8 mouse cellular contexts compared by ENCODE assay signal in genomic region chr5:119671124-119671801, GRCm38 (mm10). TPM values are rescaled to one million over a fixed set of nuclear protein-coding genes. Genes with fewer than 3 reads are reported as not detected.
DNase-seq lines count a peak whose midpoint lies in the region; ATAC-seq and TF ChIP-seq lines count a peak whose summit lies in the region.

No protein-coding gene starts in this region.

- peak overlapping the region; percentile 72 for H3K9ac ChIP-seq in heart, embryonic 16.5 days (ENCODE audit: low read length)
- H3K9ac ChIP-seq in liver, embryonic 13.5 days: peak overlapping the region; percentile 66

- H3K4me3 ChIP-seq in brown adipose tissue, adult 24 weeks (ENCODE audit: insufficient read depth, low read depth, low read length): peak overlapping the region; percentile 95
- peak overlapping the region; percentile 63 for H3K4me3 ChIP-seq in heart, embryonic 16.5 days (ENCODE audit: low read length)
- peak overlapping the region; percentile 55 for H3K4me3 ChIP-seq in liver, embryonic 13.5 days (replicated peaks)
- peak overlapping the region; percentile 83 for H3K4me3 ChIP-seq in small intestine, adult 2 months (ENCODE audit: low read depth, low read length)

- peak overlapping the region; percentile 94 for H3K4me2 ChIP-seq in heart, embryonic 16.5 days (ENCODE audit: low read depth, low read length)
- H3K4me2 ChIP-seq in liver, embryonic 13.5 days: peak overlapping the region; percentile 60

- TF ChIP-seq POLR2A in small intestine, adult 2 months (IDR thresholded peaks at IDR 0.05; ENCODE audit: low read depth, low read length): no peak

- peak; percentile 27 for DNase-seq in kidney, adult 18-20 months
- no peak for DNase-seq in kidney, adult 8-10 months
- no peak for DNase-seq in liver, embryonic 13.5 days
- no peak for DNase-seq in thymus, postnatal 0 days (ENCODE audit: low spot score)
- no peak for DNase-seq in layer of hippocampus, adult 9-10 months (ENCODE audit: low spot score)

- peaks cover 73% of the 10 kb centered on the region for H3K27me3 ChIP-seq in heart, embryonic 16.5 days (ENCODE audit: control insufficient read depth, insufficient read depth, low read length)
- peaks cover 100% of the 10 kb centered on the region for H3K27me3 ChIP-seq in liver, embryonic 13.5 days
- H3K27me3 ChIP-seq in small intestine, adult 2 months (ENCODE audit: control insufficient read depth, insufficient read depth, low read length): no peaks in the 10 kb centered on the region

- peaks cover 3% of the 10 kb centered on the region; the same call in 1 of the 2 replicates for H3K36me3 ChIP-seq in heart, embryonic 16.5 days (ENCODE audit: control insufficient read depth, insufficient read depth)
- no peaks in the 10 kb centered on the region for H3K36me3 ChIP-seq in liver, embryonic 13.5 days
- H3K36me3 ChIP-seq in small intestine, adult 2 months (ENCODE audit: control insufficient read depth, insufficient read depth, low read length): peaks cover 32% of the 10 kb centered on the region

- TF ChIP-seq CTCF in small intestine, adult 2 months (IDR thresholded peaks at IDR 0.05; ENCODE audit: extremely low read depth, insufficient read length, insufficient replicate concordance, low read depth, low read length): no peak

- H3K4me1 ChIP-seq in brown adipose tissue, adult 24 weeks (ENCODE audit: control insufficient read depth, insufficient read depth, insufficient read length, low read length): no peaks in the 10 kb centered on the region
- H3K4me1 ChIP-seq in heart, embryonic 16.5 days (ENCODE audit: control insufficient read depth, insufficient read depth, low read length): peaks cover 15% of the 10 kb centered on the region
- peaks cover 2% of the 10 kb centered on the region; the same call in 1 of the 2 replicates for H3K4me1 ChIP-seq in liver, embryonic 13.5 days (replicated peaks)
- H3K4me1 ChIP-seq in small intestine, adult 2 months (ENCODE audit: control insufficient read depth, insufficient read depth, insufficient read length, low read length): no peaks in the 10 kb centered on the region; the same call in 1 of the 2 replicates

- peak overlapping the region; percentile 95 for H3K27ac ChIP-seq in brown adipose tissue, adult 24 weeks (replicated peaks; ENCODE audit: low read depth, low read length)
- H3K27ac ChIP-seq in heart, embryonic 16.5 days (ENCODE audit: low read length): peak overlapping the region; percentile 84
- peak overlapping the region; percentile 63 for H3K27ac ChIP-seq in liver, embryonic 13.5 days
- H3K27ac ChIP-seq in small intestine, adult 2 months (ENCODE audit: insufficient read depth, low read depth, low read length): peak overlapping the region; percentile 92

- under 1% methylated on average over 40 of the region's 40 CpGs for WGBS in heart, embryonic 16.5 days
- WGBS in liver, embryonic 13.5 days (ENCODE audit: insufficient replicate concordance): under 1% methylated on average over 40 of the region's 40 CpGs
- WGBS in small intestine, adult 2 months: under 1% methylated on average over 40 of the region's 40 CpGs

- H3K9me3 ChIP-seq in heart, embryonic 16.5 days (replicated peaks; ENCODE audit: control insufficient read depth, low read length): no peaks in the 10 kb centered on the region
- H3K9me3 ChIP-seq in liver, embryonic 13.5 days (replicated peaks): no peaks in the 10 kb centered on the region

- ATAC-seq in heart, embryonic 16.5 days (replicated peaks; ENCODE audit: extremely low read depth, insufficient read depth, low FRiP score): no peak
- no peak for ATAC-seq in liver, embryonic 13.5 days (ENCODE audit: low read depth)

RNA-seq across cellular contexts. Expression of gene Tbx3, which starts 0.8 kb away (rescaled TPM):
- 3.7 and 5.0 TPM in 2 replicates for polyA plus RNA-seq in brown adipose tissue, adult 24 weeks (2012; ENCODE audit: insufficient read depth, insufficient read length, missing spikeins)
- polyA plus RNA-seq in heart, embryonic 16.5 days (2015; fragmentation: Nextera tagmentation; extraction: Ambion mirVana): 7.4 and 10.6 TPM in 2 replicates
- polyA plus RNA-seq in liver, embryonic 13.5 days (2015; fragmentation: Nextera tagmentation; extraction: Ambion mirVana): 4.1 and 6.1 TPM in 2 replicates
- 251 and 672 TPM in 2 replicates for polyA plus RNA-seq in small intestine, adult 2 months (2012; rRNA removed)
- 1.3 and 1.4 TPM in 2 replicates for polyA plus RNA-seq in thymus, postnatal 0 days (2015; fragmentation: Nextera tagmentation; extraction: Ambion mirVana)

Comparison
In these comparisons a context has a peak if more than half of its experiments do, and no peak if none do; other contexts are left out.
1. RNA of gene Tbx3, which starts 0.8 kb away (polyA plus RNA-seq): 251 to 672 TPM in small intestine, adult 2 months; 7.4 to 10.6 TPM in heart, embryonic 16.5 days, 4.1 to 6.1 TPM in liver, embryonic 13.5 days, 3.7 to 5.0 TPM in brown adipose tissue, adult 24 weeks and 1.3 to 1.4 TPM in thymus, postnatal 0 days; every median in the first group is over 10 times any median in the second.
2. Peak in every context shown above with its lines, with median percentiles within 50 percentile points of each other: H3K27ac ChIP-seq and H3K4me3 ChIP-seq.